ENCODE assay signal across 22 mouse cellular contexts in genomic region chr6:66428370-66428769, GRCm38 (mm10).
"Had no signal": no experiment of that assay in that cellular context is flagged by ENCODE, and none has a peak within 500 bp of the region (broad histone marks: within the 10 kb centered on the region; RNA-seq: fewer than 3 reads in every experiment).

No protein-coding gene starts in this region.

- H3K9ac ChIP-seq: limb, embryonic 12.5 days; limb, embryonic 15.5 days; liver, embryonic 12.5 days; liver, embryonic 15.5 days; lung, embryonic 15.5 days; neural tube, embryonic 13.5 days; stomach, embryonic 15.5 days had no signal

- H3K27me3 ChIP-seq: limb, embryonic 12.5 days; limb, embryonic 15.5 days; liver, embryonic 12.5 days; liver, embryonic 15.5 days; lung, embryonic 15.5 days; neural tube, embryonic 13.5 days; stomach, embryonic 15.5 days had no signal

- H3K9me3 ChIP-seq: limb, embryonic 15.5 days; liver, embryonic 12.5 days; liver, embryonic 15.5 days; lung, embryonic 15.5 days; stomach, embryonic 15.5 days had no signal

- H3K4me2 ChIP-seq: limb, embryonic 12.5 days; limb, embryonic 15.5 days; liver, embryonic 12.5 days; liver, embryonic 15.5 days; lung, embryonic 15.5 days; midbrain, embryonic 11.5 days; neural tube, embryonic 13.5 days; stomach, embryonic 15.5 days had no signal

- H3K4me1 ChIP-seq: limb, embryonic 12.5 days; limb, embryonic 15.5 days; liver, embryonic 12.5 days; liver, embryonic 15.5 days; lung, embryonic 15.5 days; megakaryocyte, embryonic 14.5 days; neural tube, embryonic 13.5 days; stomach, embryonic 15.5 days had no signal

- H3K36me3 ChIP-seq: limb, embryonic 12.5 days; limb, embryonic 15.5 days; liver, embryonic 12.5 days; liver, embryonic 15.5 days; lung, embryonic 15.5 days; neural tube, embryonic 13.5 days; stomach, embryonic 15.5 days had no signal

- H3K4me3 ChIP-seq: layer of hippocampus, adult 2 months; limb, embryonic 12.5 days; limb, embryonic 15.5 days; liver, embryonic 12.5 days; liver, embryonic 15.5 days; lung, embryonic 15.5 days; megakaryocyte, embryonic 14.5 days; neural tube, embryonic 13.5 days; stomach, embryonic 15.5 days had no signal

- H3K27ac ChIP-seq: kidney, postnatal 0 days; layer of hippocampus, adult 2 months; limb, embryonic 12.5 days; limb, embryonic 15.5 days; liver, embryonic 12.5 days; liver, embryonic 15.5 days; lung, embryonic 15.5 days; neural tube, embryonic 13.5 days; stomach, embryonic 15.5 days had no signal

- DNase-seq: kidney, adult 2 months; kidney, postnatal 25 days; layer of hippocampus, adult 9-11 months; lung, adult 18-20 months; lung, postnatal 10 days; lung, postnatal 36 days; midbrain, embryonic 14.5 days; right cerebral cortex, adult 18-20 months; right cerebral cortex, postnatal 14 days; spleen, adult 18-20 months; thymus, postnatal 36 days had no signal

- ATAC-seq: liver, embryonic 12.5 days had no signal
